Mouse (Mus musculus): ENCODE measurements around the gene 1700024P04Rik. TPM values are rescaled to one million over a fixed set of nuclear protein-coding genes. Genes with fewer than 3 reads are reported as not detected.

1700024P04Rik gene
- polyA plus RNA-seq, 1 experiment: not detected

DNA sequence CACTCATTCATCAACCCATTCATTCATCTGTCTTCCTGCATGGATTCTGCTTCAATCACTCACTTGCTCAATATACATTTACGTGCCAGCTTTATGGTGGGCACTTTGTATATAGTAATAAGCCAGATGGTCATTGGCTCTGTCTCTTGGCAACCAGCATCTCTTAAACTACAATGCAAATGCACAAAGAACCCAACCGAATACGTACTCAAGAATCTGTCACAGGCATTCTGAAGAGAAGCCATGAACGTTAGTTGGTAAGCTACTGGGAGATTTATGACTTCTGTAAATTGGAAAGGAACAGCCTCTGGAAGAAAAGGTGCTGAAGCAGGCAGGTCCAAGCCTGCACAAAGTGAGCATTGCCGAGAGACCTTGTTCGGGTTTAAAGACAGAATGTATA, 36.8 kb upstream of the 1700024P04Rik start:
- no peak for TF ChIP-seq MYOD1 (IDR thresholded peaks at IDR 0.05; ENCODE audit: control insufficient read depth in 1 of 3, insufficient read length in 2 of 3, low read depth in 2 of 3)
- TF ChIP-seq POLR2AphosphoS2 (IDR thresholded peaks at IDR 0.05; ENCODE audit: insufficient read length, low read depth): no peak
- no peak for TF ChIP-seq TCF3 (IDR thresholded peaks at IDR 0.05; ENCODE audit: insufficient read length, low read depth)
- TF ChIP-seq TCF12 (IDR thresholded peaks at IDR 0.05; ENCODE audit: insufficient read depth, poor library complexity, severe bottlenecking): no peak
- TF ChIP-seq POLR2A (IDR thresholded peaks at IDR 0.05; ENCODE audit: insufficient read length, low read depth): no peak
- no peak for TF ChIP-seq CEBPB (IDR thresholded peaks at IDR 0.05; ENCODE audit: insufficient read depth, poor library complexity, severe bottlenecking)
- TF ChIP-seq MYOG (IDR thresholded peaks at IDR 0.05; ENCODE audit: control insufficient read depth in 1 of 3, insufficient read depth in 1 of 3, insufficient read length in 2 of 3, low read depth in 2 of 3): no peak
- no peak for TF ChIP-seq E2F4 (IDR thresholded peaks at IDR 0.05; ENCODE audit: insufficient read depth)
- no peak for TF ChIP-seq USF1 (IDR thresholded peaks at IDR 0.05; ENCODE audit: low read depth)
- Histone ChIP-seq H3K27me3 (ENCODE audit: control insufficient read depth, insufficient read depth, insufficient read length) (no peaks in the 10 kb centered on the region), H3K4me3 (no peak overlapping the region), H3K4me2 (ENCODE audit: low read depth) (no peak overlapping the region), H3K79me2 (ENCODE audit: control insufficient read depth, insufficient read depth) (no peaks in the 10 kb centered on the region), H3K36me3 (ENCODE audit: control insufficient read depth, insufficient read depth) (no peaks in the 10 kb centered on the region), H3ac (ENCODE audit: control insufficient read depth, insufficient read length) (no peak overlapping the region)

DNA sequence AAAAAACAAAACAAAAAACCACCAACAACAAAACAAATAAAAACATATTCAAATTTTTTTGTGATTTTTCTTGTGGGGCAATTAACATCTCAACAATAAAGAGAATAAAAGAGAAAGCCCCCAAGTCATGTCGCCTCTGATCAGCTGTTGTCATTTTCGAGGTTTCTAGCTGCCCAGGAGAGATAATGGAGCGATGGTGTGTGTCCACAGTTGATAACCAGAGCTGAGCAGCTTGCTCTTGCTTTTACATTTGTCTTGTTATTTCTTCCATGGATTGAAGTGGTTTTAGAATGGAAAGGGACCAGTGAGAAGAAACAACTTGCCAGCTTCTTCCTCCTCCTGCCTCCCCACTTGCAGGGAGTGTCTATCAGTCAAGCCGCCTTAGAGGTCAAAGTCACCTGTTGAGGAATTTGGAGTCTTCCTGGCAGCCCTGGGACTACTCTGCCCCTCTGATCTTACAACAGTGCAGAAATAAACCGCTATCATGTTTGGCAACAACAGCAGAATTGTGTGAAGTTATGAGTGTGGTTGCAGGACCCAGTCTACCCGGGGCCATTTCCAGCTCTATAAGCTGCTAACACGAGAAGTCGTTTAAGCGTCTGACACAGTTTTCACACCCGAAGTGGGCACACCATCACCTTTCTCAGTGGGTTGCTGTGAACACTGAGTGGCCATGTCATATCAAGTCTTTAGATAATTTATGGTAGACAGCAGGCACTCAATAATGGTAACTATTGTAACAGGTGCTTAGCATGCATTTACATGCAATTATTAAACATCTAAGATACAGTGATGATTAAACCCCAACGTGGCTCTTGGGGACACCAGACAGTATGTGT, 35.7 kb upstream of the 1700024P04Rik start:
- TF ChIP-seq TCF12 (IDR thresholded peaks at IDR 0.05; ENCODE audit: insufficient read depth, poor library complexity, severe bottlenecking): no peak
- TF ChIP-seq SRF (IDR thresholded peaks at IDR 0.05; ENCODE audit: control insufficient read depth, insufficient read length, low read depth): no peak
- no peak for TF ChIP-seq USF1 (IDR thresholded peaks at IDR 0.05; ENCODE audit: low read depth)
- no peak for TF ChIP-seq MYOD1 (IDR thresholded peaks at IDR 0.05; ENCODE audit: control insufficient read depth in 1 of 3, insufficient read length in 2 of 3, low read depth in 2 of 3)
- no peak for TF ChIP-seq POLR2A (IDR thresholded peaks at IDR 0.05; ENCODE audit: insufficient read length, low read depth)
- TF ChIP-seq TCF3 (IDR thresholded peaks at IDR 0.05; ENCODE audit: insufficient read length, low read depth): no peak
- TF ChIP-seq E2F4 (IDR thresholded peaks at IDR 0.05; ENCODE audit: insufficient read depth): no peak
- TF ChIP-seq CEBPB (IDR thresholded peaks at IDR 0.05; ENCODE audit: insufficient read depth, poor library complexity, severe bottlenecking): no peak
- no peak for TF ChIP-seq MAX (IDR thresholded peaks at IDR 0.05; ENCODE audit: low read depth)
- TF ChIP-seq POLR2AphosphoS2 (IDR thresholded peaks at IDR 0.05; ENCODE audit: insufficient read length, low read depth): no peak
- no peak for TF ChIP-seq REST (IDR thresholded peaks at IDR 0.05; ENCODE audit: insufficient read depth, insufficient read length)
- no peak for TF ChIP-seq MYOG (IDR thresholded peaks at IDR 0.05; ENCODE audit: control insufficient read depth in 1 of 3, insufficient read depth in 1 of 3, insufficient read length in 2 of 3, low read depth in 2 of 3)
- no peaks in the 10 kb centered on the region for H3K27me3 ChIP-seq (ENCODE audit: control insufficient read depth, insufficient read depth, insufficient read length)

DNA sequence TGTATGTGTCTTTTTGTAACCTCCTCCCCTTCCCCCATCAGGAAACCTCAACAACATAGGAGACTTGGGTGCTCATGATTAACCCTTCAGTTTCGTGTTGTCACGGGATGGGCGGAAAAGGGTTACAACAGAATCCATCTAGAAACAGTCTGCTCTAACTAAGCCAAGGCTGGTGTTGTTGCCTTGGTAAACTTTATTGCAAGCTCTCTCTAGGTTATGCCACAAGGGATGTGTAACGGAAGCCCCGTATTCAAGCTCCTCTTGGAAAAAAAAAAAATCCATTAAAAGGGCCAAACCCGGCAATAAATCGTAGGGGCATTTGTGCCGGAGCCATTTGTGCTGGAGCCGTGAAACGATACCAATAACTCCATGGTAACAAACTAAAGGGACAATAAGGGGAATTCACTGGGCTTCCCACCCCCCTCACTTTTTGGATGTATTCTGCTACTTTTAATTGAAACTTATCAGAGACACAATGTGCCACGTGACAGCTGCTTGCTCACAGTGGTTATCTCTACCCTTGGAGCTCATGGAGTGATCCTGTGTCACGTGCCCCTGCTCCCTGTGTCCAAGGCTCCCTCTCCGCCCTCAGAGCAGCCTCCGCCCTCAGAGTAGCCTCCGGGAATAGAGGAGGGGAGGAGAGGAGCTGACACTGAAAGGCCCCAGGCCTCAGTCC, 34.3 kb upstream of the 1700024P04Rik start:
- H3K4me2 ChIP-seq (ENCODE audit: low read depth): no peak overlapping the region
- TF ChIP-seq SRF (IDR thresholded peaks at IDR 0.05; ENCODE audit: control insufficient read depth, insufficient read length, low read depth) (no peak), POLR2A (IDR thresholded peaks at IDR 0.05; ENCODE audit: insufficient read length, low read depth) (no peak), MYOG (IDR thresholded peaks at IDR 0.05; ENCODE audit: control insufficient read depth in 1 of 3, insufficient read depth in 1 of 3, insufficient read length in 2 of 3, low read depth in 2 of 3) (peak in 1 of 3 experiments; percentile 62), MYOD1 (IDR thresholded peaks at IDR 0.05; ENCODE audit: control insufficient read depth in 1 of 3, insufficient read length in 2 of 3, low read depth in 2 of 3) (peak in 1 of 3 experiments; percentile 50), USF1 (IDR thresholded peaks at IDR 0.05; ENCODE audit: low read depth) (peak; percentile 62)
- no peaks in the 10 kb centered on the region for H3K36me3 ChIP-seq (ENCODE audit: control insufficient read depth, insufficient read depth)

More for the DNA sequence above, 35.7 kb upstream of the 1700024P04Rik start:
- Histone ChIP-seq H3K4me2 (ENCODE audit: low read depth) (no peak overlapping the region), H3K4me3 (no peak overlapping the region), H3ac (ENCODE audit: control insufficient read depth, insufficient read length) (no peak overlapping the region), H3K79me2 (ENCODE audit: control insufficient read depth, insufficient read depth) (no peaks in the 10 kb centered on the region), H3K36me3 (ENCODE audit: control insufficient read depth, insufficient read depth) (no peaks in the 10 kb centered on the region)

DNA sequence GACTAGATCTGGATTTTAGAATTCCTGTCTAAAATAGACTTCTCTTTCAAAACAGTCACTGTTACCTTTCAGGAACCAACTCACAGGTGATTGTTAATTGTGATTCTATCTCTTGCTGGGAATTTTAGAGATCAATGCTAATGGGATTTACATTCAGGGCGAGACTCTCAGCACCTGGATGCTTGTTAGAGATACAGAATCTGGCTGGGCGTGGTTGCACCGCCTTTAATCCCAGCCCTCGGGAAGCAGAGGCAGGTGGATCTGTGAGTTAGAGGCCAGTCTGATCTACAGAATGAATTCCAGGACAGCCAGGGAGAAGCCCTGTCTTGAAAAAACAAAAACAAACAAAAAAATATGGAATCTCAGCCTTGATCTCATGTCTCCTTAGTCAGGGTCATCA, 32.3 kb upstream of the 1700024P04Rik start:
- no peaks in the 10 kb centered on the region for H3K36me3 ChIP-seq (ENCODE audit: control insufficient read depth, insufficient read depth)
- TF ChIP-seq MAX (IDR thresholded peaks at IDR 0.05; ENCODE audit: low read depth): no peak
- TF ChIP-seq SRF (IDR thresholded peaks at IDR 0.05; ENCODE audit: control insufficient read depth, insufficient read length, low read depth): no peak
- no peak for TF ChIP-seq POLR2AphosphoS2 (IDR thresholded peaks at IDR 0.05; ENCODE audit: insufficient read length, low read depth)
- no peak for TF ChIP-seq USF1 (IDR thresholded peaks at IDR 0.05; ENCODE audit: low read depth)
- no peak for TF ChIP-seq REST (IDR thresholded peaks at IDR 0.05; ENCODE audit: insufficient read depth, insufficient read length)
- TF ChIP-seq MYOD1 (IDR thresholded peaks at IDR 0.05; ENCODE audit: control insufficient read depth in 1 of 3, insufficient read length in 2 of 3, low read depth in 2 of 3): no peak
- no peak for TF ChIP-seq POLR2A (IDR thresholded peaks at IDR 0.05; ENCODE audit: insufficient read length, low read depth)
- no peak for TF ChIP-seq MYOG (IDR thresholded peaks at IDR 0.05; ENCODE audit: control insufficient read depth in 1 of 3, insufficient read depth in 1 of 3, insufficient read length in 2 of 3, low read depth in 2 of 3)
- TF ChIP-seq E2F4 (IDR thresholded peaks at IDR 0.05; ENCODE audit: insufficient read depth): no peak
- TF ChIP-seq TCF3 (IDR thresholded peaks at IDR 0.05; ENCODE audit: insufficient read length, low read depth): no peak
- TF ChIP-seq TCF12 (IDR thresholded peaks at IDR 0.05; ENCODE audit: insufficient read depth, poor library complexity, severe bottlenecking): no peak
- no peak for TF ChIP-seq CEBPB (IDR thresholded peaks at IDR 0.05; ENCODE audit: insufficient read depth, poor library complexity, severe bottlenecking)
- no peak overlapping the region for H3ac ChIP-seq (ENCODE audit: control insufficient read depth, insufficient read length)
- H3K79me2 ChIP-seq (ENCODE audit: control insufficient read depth, insufficient read depth): no peaks in the 10 kb centered on the region
- no peaks in the 10 kb centered on the region for H3K27me3 ChIP-seq (ENCODE audit: control insufficient read depth, insufficient read depth, insufficient read length)
- H3K4me3 ChIP-seq: no peak overlapping the region
- no peak overlapping the region for H3K4me2 ChIP-seq (ENCODE audit: low read depth)

More for the DNA sequence above, 34.3 kb upstream of the 1700024P04Rik start:
- no peaks in the 10 kb centered on the region for H3K79me2 ChIP-seq (ENCODE audit: control insufficient read depth, insufficient read depth)
- H3ac ChIP-seq (ENCODE audit: control insufficient read depth, insufficient read length): no peak overlapping the region
- H3K4me3 ChIP-seq: no peak overlapping the region
- H3K27me3 ChIP-seq (ENCODE audit: control insufficient read depth, insufficient read depth, insufficient read length): no peaks in the 10 kb centered on the region
